Mouse (Mus musculus) cerebellum, postnatal 10 days (tissue): ENCODE measurements around the gene Slc41a2.
A peak's percentile ranks its signal among the peaks of the same experiment; 100 is the strongest.
"Not testable (repeated sequence)": the region's sequence is repeated elsewhere in the genome, so short reads cannot be mapped to it uniquely, and the experiment has no call there.

ENCODE experiments used
- DNase-seq, 2 experiments: peaks; one replicate each; pipeline ENCODE4 v3.0.0; 2021; ENCODE audit warnings: mixed read lengths in 2 of 2

The Slc41a2 gene

DNA sequence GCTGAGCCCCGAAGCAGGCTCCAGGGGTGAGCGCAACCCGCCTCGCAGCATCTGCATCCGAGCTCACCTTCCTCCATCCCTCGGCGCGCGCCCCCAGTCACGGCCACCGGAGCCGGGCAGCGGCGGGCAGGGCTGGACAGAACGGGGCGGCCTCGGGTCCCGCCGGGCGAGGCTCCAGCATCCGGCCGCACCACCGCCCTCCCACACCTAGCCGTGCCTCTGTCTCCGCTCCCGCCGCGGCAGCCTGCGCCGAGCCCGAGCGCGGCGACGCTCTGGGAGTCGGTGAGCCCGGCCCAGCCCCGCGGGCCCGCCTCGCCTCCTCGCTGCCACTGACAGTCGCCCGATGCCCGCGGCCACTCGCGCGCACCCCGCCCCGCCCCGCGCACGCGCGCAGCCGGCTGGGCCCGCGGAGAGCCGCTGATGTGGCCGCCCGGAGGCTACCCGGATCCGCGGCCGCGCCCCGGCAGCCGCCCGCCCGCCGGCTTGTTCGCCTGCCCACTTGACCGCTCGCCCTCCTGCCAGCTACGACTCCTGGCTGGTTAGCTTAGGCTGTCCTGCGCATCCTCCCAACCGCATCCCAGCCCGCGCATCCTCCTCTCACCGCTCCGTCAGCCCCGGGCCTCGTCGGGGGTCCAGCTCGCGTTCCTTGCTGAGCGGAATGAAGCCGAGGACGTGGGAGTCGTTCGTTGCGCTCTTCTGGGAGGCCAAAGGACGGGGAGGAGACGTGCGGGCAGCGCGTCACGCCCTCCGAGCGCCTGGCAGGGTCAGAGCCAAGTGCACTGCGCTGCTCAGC, at the start of gene Slc41a2:
Gene Slc41a2, minus strand, starts transcription at position 724 of the 793 bp plus-strand sequence.
- peak; percentile 86 to 89 for DNase-seq

DNA sequence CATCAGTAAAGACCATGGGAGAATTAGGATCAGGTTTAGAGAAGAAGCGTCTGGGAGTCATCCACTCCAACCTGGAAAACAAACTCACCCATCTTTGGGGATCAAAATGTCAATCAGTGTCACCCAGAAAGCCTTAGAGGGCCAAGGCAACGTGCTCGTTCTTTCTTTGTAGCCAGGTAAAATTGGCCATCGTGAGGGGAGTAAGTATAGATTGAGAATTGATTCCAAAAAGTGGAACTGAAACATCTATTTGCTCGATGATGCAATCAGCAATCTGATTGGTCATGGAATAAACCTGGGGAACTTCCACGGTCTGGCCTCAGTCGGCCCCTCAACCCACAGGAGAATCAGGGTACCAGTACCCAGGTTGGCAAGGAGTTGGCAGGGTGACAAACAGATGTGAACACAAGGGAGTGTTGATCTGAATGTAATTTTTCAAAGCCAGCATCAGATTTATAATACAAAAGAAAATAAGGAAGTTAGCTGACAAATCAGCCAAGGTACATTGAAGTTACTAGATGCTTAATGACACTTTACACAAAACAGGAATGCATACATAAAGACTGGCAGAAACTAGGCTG, 47.7 kb upstream of the Slc41a2 start:
- DNase-seq: no peak

DNA sequence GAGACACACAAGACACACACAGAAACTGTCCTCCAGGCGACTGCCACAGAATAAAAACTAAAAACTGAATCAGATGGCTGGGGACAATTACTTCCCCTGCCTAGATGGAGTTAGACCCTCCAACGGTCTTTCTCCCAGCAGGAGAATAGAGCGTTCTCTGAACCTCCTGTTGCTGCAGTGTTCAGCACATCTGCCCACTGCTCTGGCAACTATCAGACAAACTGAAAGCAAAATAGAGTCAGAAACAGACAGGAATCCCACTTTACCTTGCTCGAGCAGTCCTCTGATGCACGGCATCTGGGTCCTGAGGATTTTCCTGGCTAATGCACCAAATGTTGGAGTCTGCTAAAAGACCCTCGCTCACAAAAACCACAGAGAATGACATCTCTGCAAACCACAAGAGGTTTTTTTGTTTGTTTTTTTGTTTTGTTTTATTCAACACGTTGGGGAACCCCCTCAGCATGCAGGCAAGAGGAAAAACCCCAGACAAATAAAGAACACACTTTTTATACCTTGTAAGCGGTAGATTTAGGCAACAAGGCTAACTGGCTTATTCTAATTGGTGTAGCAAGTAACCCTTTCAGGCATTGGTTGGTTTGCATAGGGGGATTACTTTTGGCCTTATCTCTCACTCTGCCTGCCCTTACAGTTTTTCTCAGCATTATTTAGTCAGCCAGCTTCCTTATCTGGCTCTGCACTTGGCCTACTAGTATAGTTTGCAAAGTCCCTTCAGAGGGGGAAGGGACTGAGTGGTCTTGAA, 47.0 kb upstream of the Slc41a2 start:
- DNase-seq: no peak

DNA sequence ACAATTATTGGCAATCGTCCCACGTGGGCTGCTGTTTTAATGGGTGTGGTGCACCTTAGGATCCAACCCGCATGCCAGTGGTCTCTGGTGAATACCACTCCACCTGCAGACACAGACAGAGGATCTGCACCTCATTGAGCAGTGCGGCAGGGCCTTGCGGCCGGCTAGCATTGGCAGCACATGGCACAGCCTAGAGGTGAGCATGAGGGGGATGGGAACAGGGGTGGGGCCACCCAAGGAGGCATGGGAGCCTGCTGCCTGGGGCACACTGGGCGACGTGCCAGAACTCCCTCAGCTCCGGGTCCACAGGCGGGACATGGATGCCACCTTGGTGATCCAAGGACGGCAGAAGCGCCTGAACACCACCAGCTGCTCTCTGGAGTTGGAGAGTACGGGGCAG, 46.2 kb upstream of the Slc41a2 start:
- no peak for DNase-seq

GRCm38 (mm10) chr10:83382988-83383387, 45.3 kb upstream of the Slc41a2 start:
- no peak for DNase-seq

DNA sequence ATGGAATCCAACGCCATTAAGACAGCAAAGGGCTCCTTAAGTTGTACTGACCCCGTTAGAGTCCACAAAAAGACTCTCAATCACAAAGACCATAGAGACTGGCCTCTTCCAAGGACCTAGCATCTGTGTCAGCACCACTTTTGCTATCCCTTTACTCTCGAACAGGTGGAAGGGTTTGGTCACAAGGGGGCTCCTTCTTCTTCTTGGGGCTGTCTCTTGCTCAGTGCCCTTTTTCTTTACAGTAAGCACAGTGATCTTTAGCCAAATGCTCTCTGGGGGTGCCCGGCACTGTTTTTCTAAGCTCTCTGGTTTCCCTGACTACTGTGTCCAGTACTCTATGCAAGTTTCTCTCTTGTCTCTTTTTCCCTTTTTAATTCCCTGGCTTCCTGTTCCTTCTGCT, 44.8 kb upstream of the Slc41a2 start:
- no peak for DNase-seq

DNA sequence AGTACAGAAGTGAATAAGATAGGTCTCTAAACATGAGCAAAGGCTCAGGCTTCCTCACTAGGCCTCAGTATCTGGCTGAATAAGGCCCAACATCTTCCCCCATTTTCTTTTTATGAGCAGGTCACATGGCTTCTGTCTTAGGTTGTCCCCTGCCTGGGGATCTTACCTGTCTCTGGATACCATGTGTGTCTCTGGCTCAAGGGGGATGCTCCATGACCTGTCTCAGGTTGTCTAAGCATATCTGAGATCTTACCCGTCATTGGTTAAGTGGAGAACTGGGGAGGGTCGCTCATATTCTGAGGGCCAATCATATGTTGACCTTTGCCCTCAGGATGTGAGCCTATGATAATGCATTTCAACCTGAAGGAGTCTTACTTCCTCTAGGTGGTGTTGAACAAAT, 42.8 kb upstream of the Slc41a2 start:
- no peak for DNase-seq

GRCm38 (mm10) chr10:83378083-83378833, 40.6 kb upstream of the Slc41a2 start:
- DNase-seq: peak; percentile 60 to 65

DNA sequence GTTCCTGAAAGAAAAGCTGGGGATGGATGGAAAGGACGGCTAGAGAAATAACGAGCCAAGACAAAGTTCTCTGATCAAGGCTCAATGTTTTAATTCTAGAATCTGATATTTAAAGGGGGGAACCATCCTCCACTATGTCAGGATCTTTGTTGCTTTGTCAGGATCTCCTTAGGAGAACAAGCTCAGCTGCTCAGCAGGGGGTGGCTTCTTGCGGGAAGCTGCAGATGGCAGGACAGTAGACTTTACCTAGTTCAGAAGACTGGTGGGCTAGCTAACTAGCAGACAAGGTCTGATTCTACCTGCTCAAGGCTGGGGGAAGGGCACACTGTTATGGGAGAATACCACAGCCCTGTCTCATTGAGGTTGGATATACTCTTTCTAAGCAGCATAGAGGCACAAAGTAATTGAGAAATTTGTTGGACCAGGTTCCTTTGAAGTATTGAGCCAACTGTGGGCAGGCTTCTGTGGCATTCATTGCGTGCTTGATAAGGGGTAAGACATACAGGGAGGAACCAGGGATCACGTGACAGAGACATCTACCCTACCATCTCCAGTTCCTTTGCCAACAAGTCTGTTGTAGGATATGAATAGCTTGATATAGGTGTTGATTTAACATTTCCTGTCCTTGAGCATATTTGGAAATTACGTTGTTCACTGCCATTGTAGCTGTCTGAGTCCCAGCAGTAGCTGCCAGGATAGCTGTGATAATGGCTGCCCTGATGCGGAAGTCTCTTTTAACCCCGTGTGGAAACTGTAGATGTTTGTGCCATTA, 39.4 kb upstream of the Slc41a2 start:
- DNase-seq: peak; percentile 47 to 52

DNA sequence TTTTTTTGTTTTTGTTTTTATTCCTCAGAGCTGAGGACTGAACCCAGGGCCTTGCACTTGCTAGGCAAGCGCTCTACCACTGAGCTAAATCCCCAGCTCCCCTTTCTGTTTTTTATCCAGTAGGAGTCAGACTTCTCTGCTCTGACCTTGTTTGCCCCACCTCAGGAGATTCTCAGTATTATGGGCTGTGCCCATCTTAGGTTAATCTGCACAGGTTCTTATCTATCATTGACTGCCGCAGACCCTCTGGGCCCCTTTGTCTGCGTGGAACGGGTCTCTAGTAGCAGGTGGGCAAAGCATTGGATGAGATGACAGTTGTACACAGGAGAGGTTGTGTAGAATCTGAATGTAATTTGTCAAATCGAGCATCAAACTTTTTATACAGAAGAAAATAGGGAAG, 37.8 kb upstream of the Slc41a2 start:
- DNase-seq: not testable (repeated sequence)

GRCm38 (mm10) chr10:83374045-83374656, 36.5 kb upstream of the Slc41a2 start:
- DNase-seq: no peak

GRCm38 (mm10) chr10:83368918-83369317, 31.2 kb upstream of the Slc41a2 start:
- DNase-seq: no peak

GRCm38 (mm10) chr10:83363451-83363850, 25.8 kb upstream of the Slc41a2 start:
- no peak for DNase-seq

GRCm38 (mm10) chr10:83361643-83362382, 24.1 kb upstream of the Slc41a2 start:
- DNase-seq: peak; percentile 51 to 68

GRCm38 (mm10) chr10:83360356-83360755, 22.7 kb upstream of the Slc41a2 start:
- peak; percentile 64 for DNase-seq

DNA sequence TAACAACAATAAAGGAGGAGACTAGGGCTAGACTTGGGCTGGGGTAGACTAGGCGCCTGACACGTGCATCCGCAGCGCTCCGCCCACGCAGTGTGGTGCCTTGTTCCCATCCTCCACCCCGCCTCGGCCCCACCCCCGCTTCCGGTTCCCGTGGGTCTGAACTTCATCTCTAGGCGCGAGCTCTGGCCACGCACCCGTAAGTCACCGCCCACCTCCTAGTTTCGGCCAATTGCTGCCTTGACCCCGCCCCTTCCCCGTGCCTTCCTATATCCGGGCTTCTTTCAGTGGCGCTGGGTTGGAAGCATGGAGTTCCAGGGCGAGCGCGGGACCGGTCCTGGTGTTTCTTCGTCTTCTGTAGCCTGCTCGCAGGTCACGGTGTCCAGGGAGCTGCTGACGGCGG, 22.3 kb upstream of the Slc41a2 start, which contains the start of gene D10Wsu102e:
Gene D10Wsu102e, plus strand, starts transcription at position 266 of the 400 bp plus-strand sequence.
- peak; percentile 99 for DNase-seq

- no peak for DNase-seq
These were observed 21.8 kb upstream of the Slc41a2 start for GRCm38 (mm10) chr10:83359451-83359850.

GRCm38 (mm10) chr10:83356416-83356815, 18.7 kb upstream of the Slc41a2 start:
- no peak for DNase-seq

GRCm38 (mm10) chr10:83354333-83354719, 16.6 kb upstream of the Slc41a2 start:
- peak; percentile 43 to 59 for DNase-seq

- DNase-seq: peak; percentile 14 to 21
These were observed 16.1 kb upstream of the Slc41a2 start for GRCm38 (mm10) chr10:83353680-83354332.
